Mouse (Mus musculus): ENCODE measurements around the gene Cars2.

DNA sequence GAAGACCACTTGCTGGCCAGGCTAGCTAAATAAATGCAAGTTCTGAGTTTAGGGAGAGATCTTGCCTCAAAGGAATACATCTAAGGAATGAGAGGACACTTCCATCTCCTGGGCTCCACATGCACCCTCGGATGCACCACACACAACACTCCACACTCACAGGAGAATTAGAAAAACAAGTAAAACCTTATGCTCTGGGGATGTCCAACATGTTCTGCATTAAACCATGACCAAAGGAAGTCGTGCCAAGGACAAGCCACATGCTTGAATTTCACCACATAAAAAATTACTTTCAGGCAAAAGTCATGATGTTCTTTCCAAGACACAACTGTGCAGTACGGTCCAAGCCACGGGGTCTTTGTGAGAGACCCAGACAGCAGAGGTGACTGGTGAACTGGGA is 41.3 kb upstream of the Cars2 start:
- TF ChIP-seq CTCF (IDR thresholded peaks at IDR 0.05; ENCODE audit: control insufficient read depth, insufficient read depth, insufficient read length) (no peak), CEBPB (IDR thresholded peaks at IDR 0.05; ENCODE audit: low read depth) (no peak), MAX (IDR thresholded peaks at IDR 0.05) (no peak)
